Mouse (Mus musculus) forebrain, postnatal 0 days (tissue): ENCODE measurements around the gene Gsx1. TPM values are rescaled to one million over a fixed set of nuclear protein-coding genes. Genes with fewer than 3 reads are reported as not detected.

Source experiments
- ATAC-seq: fragments of 200-750 bp; cut with Nextera tagmentation; 2 replicates; pipeline ENCODE4 v1.8.0; 2017; ENCODE audit warnings: mild to moderate bottlenecking, moderate library complexity
- DNase-seq: peaks from one replicate; pipeline ENCODE4 v3.0.0-alpha.2; 2015
- H3K27ac ChIP-seq: fragments of 300-500 bp; sonication (generic); 2 replicates; pipeline ENCODE4 v1.5.1; 2014; ENCODE audit warnings: low read depth, mild to moderate bottlenecking, antibody characterized with exemption, low read length, moderate library complexity, mixed read lengths
- H3K27me3 ChIP-seq: fragments of 300-500 bp; sonication (generic); 2 replicates; pipeline ENCODE4 v1.6.1; 2014; ENCODE audit warnings: mild to moderate bottlenecking, low read length, mixed read lengths; ENCODE audit not compliant: insufficient read depth
- H3K36me3 ChIP-seq: fragments of 300-500 bp; sonication (generic); 2 replicates; pipeline ENCODE4 v1.6.1; 2014; ENCODE audit warnings: mild to moderate bottlenecking, moderate library complexity; ENCODE audit not compliant: insufficient read depth
- H3K4me1 ChIP-seq: fragments of 300-500 bp; sonication (generic); 2 replicates; pipeline ENCODE4 v1.6.1; 2014; ENCODE audit warnings: antibody characterized with exemption; ENCODE audit not compliant: insufficient read depth
- H3K4me2 ChIP-seq: fragments of 300-500 bp; sonication (generic); 2 replicates; pipeline ENCODE4 v1.6.1; 2014; ENCODE audit warnings: low read depth, mild to moderate bottlenecking, moderate library complexity
- H3K4me3 ChIP-seq: fragments of 300-500 bp; sonication (generic); 2 replicates; pipeline ENCODE4 v1.5.1; 2014; ENCODE audit warnings: low read depth, low read length, mixed read lengths
- H3K9ac ChIP-seq: fragments of 300-500 bp; sonication (generic); 2 replicates; pipeline ENCODE4 v1.6.1; 2014; ENCODE audit warnings: mild to moderate bottlenecking
- H3K9me3 ChIP-seq: fragments of 300-500 bp; sonication (generic); 2 replicates; pipeline ENCODE4 v1.6.1; 2016; ENCODE audit warnings: low read length
- CTCF ChIP-seq: sonication (generic); IDR thresholded peaks from 2 replicates; pipeline ENCODE4 v1.5.1; 2016; ENCODE audit warnings: antibody characterized with exemption, control low read depth, low read depth
- WGBS: fragments of 180-500 bp; shearing (Covaris S2); extraction: QIAGEN DNeasy Blood & Tissue Kit; methylation state at CpG from one replicate; pipeline ENCODE4 v1.1.7; 2014; 5-methylcytosine and 5-hydroxymethylcytosine counted together
- polyA plus RNA-seq: library from polyadenylated mRNA; unstranded; fragments of >200 nt; fragmentation: Nextera tagmentation; extraction: Ambion mirVana; gene quantifications from 2 replicates; pipeline ENCODE4 v1.2.1, GENCODE M21; 2015
- total RNA-seq: library from RNA; depleted of rRNA; stranded (reverse); fragments of >200 nt; gene quantifications from 2 replicates; pipeline ENCODE4 v1.2.3, GENCODE M21; 2014; rRNA removed

Gsx1 gene
- 1.2 and 3.2 TPM in 2 replicates for total RNA-seq
- 1.2 and 1.4 TPM in 2 replicates for polyA plus RNA-seq

DNA sequence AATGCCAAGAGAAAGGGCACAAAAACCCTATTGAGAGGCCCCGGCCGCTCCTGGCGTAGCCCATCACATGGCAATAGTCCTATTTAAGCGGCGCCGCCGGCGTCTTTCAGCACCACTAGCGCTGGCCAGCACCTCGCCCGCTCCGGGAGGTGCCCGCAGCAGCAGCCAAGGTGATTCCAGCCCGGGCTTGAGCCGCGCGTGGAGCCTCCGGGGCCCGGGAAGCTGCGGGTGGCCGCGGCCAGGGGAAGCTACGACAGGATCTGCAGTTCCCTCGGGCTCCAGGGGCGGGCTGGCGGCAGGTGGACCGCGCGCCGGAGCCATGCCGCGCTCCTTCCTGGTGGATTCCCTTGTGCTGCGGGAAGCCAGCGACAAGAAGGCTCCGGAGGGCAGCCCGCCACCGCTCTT lies at the start of gene Gsx1:
Gsx1 (plus strand) TSS at position 126 of the 405 bp plus-strand sequence.
- H3K27ac ChIP-seq = no peak within 1 kb of the TSS
- 3% methylated on average over 27 of the region's 37 CpGs for WGBS
- peak; percentile 63 for DNase-seq
- no peaks in the 10 kb centered on the region for H3K9me3 ChIP-seq
- H3K36me3 ChIP-seq = no peaks in the 10 kb centered on the region
- 0 out of 2 replicates have a peak within 1 kb of the TSS, but pooled peaks have one; percentile 3 for H3K9ac ChIP-seq
- peak within 1 kb of the TSS; percentile 50 for H3K4me2 ChIP-seq
- peaks cover 77% of the 10 kb centered on the region for H3K27me3 ChIP-seq
- ATAC-seq = peak; percentile 69
- peak within 1 kb of the TSS; percentile 27 for H3K4me3 ChIP-seq
- no peak for TF ChIP-seq CTCF
- peaks cover 7% of the 10 kb centered on the region; the same call in 1 of the 2 replicates for H3K4me1 ChIP-seq

DNA sequence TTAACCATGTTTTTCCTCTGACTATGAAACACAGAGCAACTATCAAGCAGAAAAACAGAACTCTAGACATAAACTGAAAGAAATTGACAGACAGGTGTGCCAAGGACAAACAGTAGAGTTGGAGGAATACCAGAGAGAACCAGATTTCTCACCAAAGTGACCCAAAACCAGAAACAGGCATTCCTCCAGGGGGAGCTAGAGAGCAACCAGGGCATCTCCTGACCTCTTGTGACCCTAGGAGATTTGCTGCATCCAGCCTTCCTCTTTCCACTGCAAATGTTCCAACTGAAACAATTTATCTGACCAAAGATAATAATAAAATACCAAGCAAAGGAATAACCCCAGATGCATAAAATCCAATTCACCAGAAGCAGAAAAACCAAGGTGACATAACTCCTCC lies 41.2 kb upstream of the Gsx1 start:
- Histone ChIP-seq H3K36me3 (no peaks in the 10 kb centered on the region), H3K4me1 (no peaks in the 10 kb centered on the region), H3K4me3 (no peak overlapping the region), H3K27me3 (peaks cover 3% of the 10 kb centered on the region; the same call in 1 of the 2 replicates), H3K27ac (no peak overlapping the region), H3K9ac (no peak overlapping the region), H3K4me2 (no peak overlapping the region), H3K9me3 (0 out of 2 replicates have a peak, but pooled peaks cover 7% of the 10 kb centered on the region)
- DNase-seq (no peak), ATAC-seq (no peak)
- TF ChIP-seq CTCF = peak; percentile 28; the same call in 1 of the 2 replicates

DNA sequence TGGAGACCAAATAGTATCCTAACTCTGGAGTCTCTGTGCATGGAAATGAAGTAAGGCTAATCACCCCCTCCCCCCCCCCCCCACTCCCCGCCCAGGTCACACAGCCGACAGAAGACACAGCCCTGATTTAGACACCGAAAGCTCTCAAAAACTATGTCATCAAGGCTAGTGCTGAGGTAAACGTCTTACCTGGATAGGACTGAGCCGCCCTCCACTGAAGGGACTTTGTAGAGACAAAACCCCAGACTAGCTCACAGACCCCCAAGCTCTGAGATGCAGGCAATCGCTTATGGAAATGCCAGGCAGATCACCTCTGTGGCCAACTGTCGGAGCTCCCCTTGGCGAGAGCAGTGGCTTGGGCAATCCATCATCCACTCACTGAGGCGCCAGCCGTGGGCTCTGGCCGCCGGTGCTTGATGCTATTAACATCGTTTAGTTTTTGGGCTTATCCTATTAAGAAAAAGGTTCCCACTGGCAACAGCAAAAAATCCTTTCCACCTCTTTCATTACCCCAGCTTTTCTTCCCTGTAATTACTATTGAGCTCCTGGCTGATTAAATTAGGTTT lies 33.6 kb upstream of the Gsx1 start:
- Histone ChIP-seq H3K9ac (no peak overlapping the region), H3K9me3 (no peaks in the 10 kb centered on the region), H3K36me3 (no peaks in the 10 kb centered on the region), H3K27ac (no peak overlapping the region), H3K27me3 (peaks cover 12% of the 10 kb centered on the region), H3K4me2 (no peak overlapping the region), H3K4me1 (0 out of 2 replicates have a peak, but pooled peaks cover 4% of the 10 kb centered on the region), H3K4me3 (no peak overlapping the region)
- no peak for TF ChIP-seq CTCF
- no peak for DNase-seq
- 0 out of 2 replicates have a peak, but pooled peaks have one; percentile 23 for ATAC-seq
- 4% methylated on average over 13 of the region's 13 CpGs for WGBS

DNA sequence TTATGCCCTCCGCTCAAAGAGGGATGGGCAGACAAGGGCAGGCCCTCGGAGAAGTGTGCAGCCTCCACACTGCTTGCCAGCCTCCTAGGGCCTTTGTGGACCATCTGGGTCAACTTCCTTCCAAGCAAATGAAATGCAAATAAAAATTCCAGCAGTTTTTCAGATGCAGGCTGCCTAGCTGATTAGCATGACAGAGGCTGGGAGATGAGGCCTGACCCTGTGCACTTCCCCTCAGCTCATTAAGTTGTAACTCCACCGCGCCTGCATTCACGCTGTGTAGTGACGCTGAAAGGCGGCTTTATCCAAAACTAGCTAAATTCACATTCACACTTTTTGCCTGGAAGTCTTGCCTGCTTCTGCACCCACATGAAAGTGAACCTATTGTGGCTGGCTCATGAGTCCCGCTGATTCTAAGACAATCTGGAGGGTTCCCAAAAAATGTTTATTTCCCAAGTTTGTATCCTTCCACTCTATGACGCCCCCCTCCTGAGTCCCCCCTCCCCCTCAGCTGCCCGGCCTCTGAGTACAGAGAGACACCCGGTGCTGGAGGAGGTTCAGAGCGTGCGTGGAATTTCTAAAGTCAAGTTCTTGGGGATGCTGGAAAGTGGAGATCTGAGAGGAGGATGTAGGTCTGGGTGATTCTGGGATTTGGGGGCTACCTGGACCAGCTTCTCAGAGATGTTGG lies 32.9 kb upstream of the Gsx1 start:
- Histone ChIP-seq H3K27me3 (peaks cover 12% of the 10 kb centered on the region), H3K4me2 (no peak overlapping the region), H3K36me3 (no peaks in the 10 kb centered on the region), H3K9ac (no peak overlapping the region), H3K9me3 (no peaks in the 10 kb centered on the region), H3K4me3 (no peak overlapping the region), H3K4me1 (0 out of 2 replicates have a peak, but pooled peaks cover 4% of the 10 kb centered on the region), H3K27ac (no peak overlapping the region)
- peak; percentile 87 for ATAC-seq
- DNase-seq = peak; percentile 34
- no peak for TF ChIP-seq CTCF
- 5% methylated on average over 13 of the region's 13 CpGs for WGBS

DNA sequence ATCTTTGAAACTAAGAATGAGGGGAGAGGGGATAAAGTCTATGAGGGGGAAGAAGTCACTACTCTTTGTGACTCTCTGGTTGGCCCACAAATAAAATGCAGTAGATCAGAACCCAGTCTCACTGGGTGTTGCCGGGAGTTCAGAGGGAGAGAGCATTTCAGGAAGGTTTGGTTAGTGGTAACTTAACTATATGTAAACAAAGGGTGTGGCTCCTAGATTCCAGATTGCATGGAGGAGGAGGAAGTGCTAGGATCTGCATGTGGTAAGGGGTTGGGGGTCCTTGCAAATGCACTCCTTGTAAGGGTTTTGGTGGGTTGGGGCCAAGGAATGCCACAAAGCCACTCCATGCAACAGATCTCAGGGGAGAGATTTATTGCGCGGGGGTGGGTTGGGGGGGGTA lies 32.1 kb upstream of the Gsx1 start:
- TF ChIP-seq CTCF = no peak
- DNase-seq = no peak
- no peak overlapping the region for H3K4me2 ChIP-seq
- no peak overlapping the region for H3K27ac ChIP-seq
- H3K4me3 ChIP-seq = no peak overlapping the region
- H3K9me3 ChIP-seq = no peaks in the 10 kb centered on the region
- WGBS = 47% methylated on average over 3 of the region's 3 CpGs
- H3K36me3 ChIP-seq = no peaks in the 10 kb centered on the region
- peaks cover 12% of the 10 kb centered on the region for H3K27me3 ChIP-seq
- ATAC-seq = no peak
- H3K4me1 ChIP-seq = 0 out of 2 replicates have a peak, but pooled peaks cover 4% of the 10 kb centered on the region
- no peak overlapping the region for H3K9ac ChIP-seq

DNA sequence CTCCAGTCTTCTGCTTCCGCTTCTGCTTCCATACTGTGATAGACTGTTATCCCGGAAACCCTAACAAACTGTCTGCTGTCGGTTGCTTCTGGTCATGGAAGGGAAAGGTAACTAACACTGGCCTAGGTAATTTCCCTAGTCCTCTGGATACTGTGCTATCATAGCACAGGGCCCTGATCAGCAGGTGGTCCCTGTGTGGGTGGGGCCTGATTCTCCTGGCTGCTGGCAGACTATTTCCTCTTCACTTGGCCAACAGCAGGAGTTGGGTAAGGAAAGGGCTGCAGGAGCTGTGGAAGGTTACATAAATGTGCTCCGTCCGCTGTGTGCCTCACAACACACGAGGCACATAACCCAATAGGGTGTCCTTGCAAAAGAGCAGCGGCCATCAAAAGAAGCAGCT lies 31.1 kb upstream of the Gsx1 start:
- Histone ChIP-seq H3K9me3 (no peaks in the 10 kb centered on the region), H3K4me1 (0 out of 2 replicates have a peak, but pooled peaks cover 4% of the 10 kb centered on the region), H3K27me3 (peaks cover 9% of the 10 kb centered on the region), H3K9ac (no peak overlapping the region), H3K4me2 (no peak overlapping the region), H3K36me3 (no peaks in the 10 kb centered on the region), H3K4me3 (no peak overlapping the region), H3K27ac (no peak overlapping the region)
- WGBS = 74% methylated on average over 7 of the region's 7 CpGs
- TF ChIP-seq CTCF = no peak
- DNase-seq (no peak), ATAC-seq (no peak)

DNA sequence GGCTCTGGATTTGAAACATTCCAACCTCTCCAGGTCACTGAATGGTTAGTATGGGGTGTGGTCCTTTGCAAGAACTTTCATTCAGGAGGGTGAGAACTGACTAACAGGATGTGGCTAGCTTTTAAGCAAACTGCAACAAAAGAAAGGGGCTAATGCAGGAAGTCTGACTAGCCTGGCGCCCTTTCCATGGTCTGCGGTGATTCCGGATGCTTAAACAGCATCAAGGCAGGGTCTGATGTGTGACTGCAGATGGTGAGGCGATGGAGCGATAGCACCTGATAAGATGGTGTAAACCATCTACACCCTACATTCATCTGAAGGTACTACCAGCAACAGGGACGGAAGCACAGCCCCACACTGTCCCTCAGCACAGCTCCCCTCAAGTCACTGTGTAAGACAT lies 29.2 kb upstream of the Gsx1 start:
- no peak for TF ChIP-seq CTCF
- Histone ChIP-seq H3K9me3 (no peaks in the 10 kb centered on the region), H3K4me2 (no peak overlapping the region), H3K9ac (no peak overlapping the region), H3K4me1 (0 out of 2 replicates have a peak, but pooled peaks cover 4% of the 10 kb centered on the region), H3K27ac (no peak overlapping the region), H3K36me3 (no peaks in the 10 kb centered on the region), H3K4me3 (no peak overlapping the region), H3K27me3 (peaks cover 9% of the 10 kb centered on the region)
- DNase-seq (no peak), ATAC-seq (no peak)
- WGBS = 93% methylated on average over 6 of the region's 6 CpGs
